Mouse (Mus musculus) adrenal gland, adult 2 months (tissue): ENCODE measurements around the gene Aars. TPM values are rescaled to one million over a fixed set of nuclear protein-coding genes. Genes with fewer than 3 reads are reported as not detected.
"Not testable (repeated sequence)": the region's sequence is repeated elsewhere in the genome, so short reads cannot be mapped to it uniquely, and the experiment has no call there.

ENCODE experiments used
- DNase-seq: peaks from one replicate; pipeline ENCODE4 v3.0.0; 2021
- long read RNA-seq: library from polyadenylated mRNA; stranded (forward); transcript quantifications from one replicate; pipeline ENCODE4 v2.0.0, GENCODE M21; 2021
- polyA plus RNA-seq: library from polyadenylated mRNA; depleted of rRNA; stranded (reverse); fragments of >200 nt; gene quantifications from 2 replicates; pipeline ENCODE4 v1.2.3, GENCODE M21; 2012; rRNA removed
- total RNA-seq, 2 experiments: library from RNA; stranded (reverse); gene quantifications; 2 replicates each; pipeline ENCODE4 v1.2.3; 2021

Aars gene
- total RNA-seq (100 to 1,000 TPM; 112 to 155 TPM), polyA plus RNA-seq (31.8 and 37.4 TPM in 2 replicates)
- long read RNA-seq, full-length matches to known transcripts: 88 of 169 reads
- long read RNA-seq, partial matches to known transcripts: 22 of 169 reads
- long read RNA-seq, other reads (novel, unspliced or antisense): 59 of 169 reads

DNA sequence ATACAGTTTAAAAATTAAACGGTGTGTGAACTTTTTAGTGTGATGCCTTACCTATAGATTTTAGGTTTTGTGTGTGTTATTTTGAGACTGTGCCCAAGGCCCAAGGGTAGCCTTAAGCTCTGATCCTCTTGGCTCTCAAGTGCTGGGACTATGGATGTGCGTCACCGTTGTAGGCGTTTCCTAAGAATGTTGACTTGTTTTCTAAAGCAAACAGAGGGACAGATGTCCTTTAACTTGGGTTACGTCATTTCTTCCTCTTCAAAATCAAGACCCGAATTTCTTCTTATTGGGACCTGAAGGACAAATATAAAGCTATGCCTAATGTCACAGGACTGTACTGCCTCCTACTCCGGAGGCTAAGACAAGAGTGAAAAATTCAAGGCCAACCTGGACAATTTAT is at the start of gene Aars:
Gene Aars (plus strand): TSS at position 229 of the 400 bp plus-strand sequence.
- no peak for DNase-seq

DNA sequence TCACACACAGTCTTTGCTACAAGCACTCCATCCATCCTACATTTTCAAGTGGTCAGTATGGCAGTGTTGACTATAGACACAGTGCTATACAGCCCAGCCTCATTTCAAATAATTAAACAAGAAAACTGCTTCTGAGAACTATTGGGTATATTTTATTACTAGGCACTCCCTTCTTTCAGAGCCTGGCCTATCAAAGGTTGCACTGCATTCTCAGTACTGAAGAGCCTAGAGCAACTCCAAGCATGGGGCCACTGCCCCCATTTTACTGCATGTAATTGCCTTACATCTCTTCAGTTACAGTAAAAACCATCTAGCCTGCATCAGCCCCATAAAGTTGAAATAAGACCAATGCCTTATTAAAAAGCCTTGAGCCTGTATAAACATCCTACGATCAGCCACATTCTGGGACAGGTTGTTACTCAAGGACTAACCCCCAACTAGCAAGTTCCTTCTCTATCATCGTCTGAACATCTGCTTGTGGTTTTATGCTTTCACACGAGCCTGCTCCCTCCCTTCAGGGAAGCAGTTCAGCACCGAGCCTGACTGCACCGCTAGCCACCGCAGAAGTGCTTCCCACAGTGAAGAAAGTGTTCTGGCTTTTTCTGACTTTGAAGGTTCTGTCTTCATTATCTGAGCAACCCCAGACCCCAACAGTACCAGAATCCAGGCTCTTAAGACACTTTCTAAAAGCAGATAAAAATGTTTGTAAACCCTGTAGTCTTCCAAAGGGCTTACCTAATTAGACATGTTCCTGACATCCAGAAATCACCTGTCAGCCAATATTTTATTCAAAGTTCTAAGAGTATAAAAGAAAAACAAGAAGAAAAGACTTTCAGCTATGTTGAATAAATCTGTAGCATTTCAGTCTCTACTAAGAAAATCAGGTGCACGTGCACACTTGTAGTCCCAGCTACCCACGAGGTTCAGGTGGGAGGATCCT is 44.9 kb upstream of the Aars start:
- DNase-seq: no peak

DNA sequence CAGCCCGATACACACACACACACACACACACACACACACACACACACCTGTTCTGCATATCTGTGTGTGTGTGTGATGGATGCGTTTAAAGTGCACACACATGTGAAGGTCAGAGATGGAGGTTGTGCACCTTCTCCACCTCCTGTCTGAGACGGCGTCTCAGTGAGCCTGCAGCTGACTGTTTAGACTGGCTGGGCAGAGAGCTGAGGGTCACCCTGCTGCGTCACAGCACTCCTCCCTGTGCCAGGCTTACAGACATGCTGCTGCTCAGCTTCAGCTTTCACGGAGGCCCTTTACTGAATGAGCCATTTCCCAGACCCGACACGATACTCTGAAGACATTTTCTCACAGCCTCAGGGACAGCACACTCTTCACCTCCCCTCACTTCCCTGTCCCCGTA is 42.9 kb upstream of the Aars start:
- no peak for DNase-seq

DNA sequence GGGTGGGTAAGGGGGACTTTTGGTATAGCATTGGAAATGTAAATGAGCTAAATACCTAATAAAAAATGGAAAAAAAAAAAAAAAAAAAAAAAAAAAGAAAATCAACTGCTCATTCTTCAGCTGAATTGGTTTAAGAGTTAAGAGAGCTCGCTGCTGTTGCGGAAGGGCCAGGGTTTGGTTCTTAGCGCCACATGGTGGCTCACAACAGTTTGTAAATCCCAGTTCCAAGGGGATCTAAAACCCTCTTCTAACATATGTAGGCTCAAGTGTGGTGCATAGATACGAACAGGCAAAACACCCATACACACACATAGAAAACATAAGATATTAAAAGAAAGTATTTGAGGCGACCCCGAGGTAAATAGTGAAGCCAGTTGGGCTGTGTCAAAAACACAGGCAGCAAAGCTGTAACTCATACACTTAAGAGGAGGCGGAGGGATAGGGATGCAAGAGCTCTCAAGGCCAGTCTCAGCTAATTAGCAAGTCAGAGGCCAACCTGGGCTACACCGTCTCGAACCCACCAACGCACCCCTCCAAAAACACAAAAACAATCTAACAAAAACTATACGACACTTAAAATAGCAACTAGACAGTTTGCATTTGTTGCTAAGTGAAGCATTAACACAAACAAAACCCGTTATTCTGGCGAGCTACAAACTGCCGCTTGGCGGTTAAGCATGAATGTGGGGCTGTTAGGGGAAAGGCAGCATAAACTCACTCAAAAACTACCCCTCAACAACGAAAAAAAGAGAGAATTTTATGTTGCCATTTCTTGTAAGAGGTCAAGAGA is 36.1 kb upstream of the Aars start:
- DNase-seq: no peak

DNA sequence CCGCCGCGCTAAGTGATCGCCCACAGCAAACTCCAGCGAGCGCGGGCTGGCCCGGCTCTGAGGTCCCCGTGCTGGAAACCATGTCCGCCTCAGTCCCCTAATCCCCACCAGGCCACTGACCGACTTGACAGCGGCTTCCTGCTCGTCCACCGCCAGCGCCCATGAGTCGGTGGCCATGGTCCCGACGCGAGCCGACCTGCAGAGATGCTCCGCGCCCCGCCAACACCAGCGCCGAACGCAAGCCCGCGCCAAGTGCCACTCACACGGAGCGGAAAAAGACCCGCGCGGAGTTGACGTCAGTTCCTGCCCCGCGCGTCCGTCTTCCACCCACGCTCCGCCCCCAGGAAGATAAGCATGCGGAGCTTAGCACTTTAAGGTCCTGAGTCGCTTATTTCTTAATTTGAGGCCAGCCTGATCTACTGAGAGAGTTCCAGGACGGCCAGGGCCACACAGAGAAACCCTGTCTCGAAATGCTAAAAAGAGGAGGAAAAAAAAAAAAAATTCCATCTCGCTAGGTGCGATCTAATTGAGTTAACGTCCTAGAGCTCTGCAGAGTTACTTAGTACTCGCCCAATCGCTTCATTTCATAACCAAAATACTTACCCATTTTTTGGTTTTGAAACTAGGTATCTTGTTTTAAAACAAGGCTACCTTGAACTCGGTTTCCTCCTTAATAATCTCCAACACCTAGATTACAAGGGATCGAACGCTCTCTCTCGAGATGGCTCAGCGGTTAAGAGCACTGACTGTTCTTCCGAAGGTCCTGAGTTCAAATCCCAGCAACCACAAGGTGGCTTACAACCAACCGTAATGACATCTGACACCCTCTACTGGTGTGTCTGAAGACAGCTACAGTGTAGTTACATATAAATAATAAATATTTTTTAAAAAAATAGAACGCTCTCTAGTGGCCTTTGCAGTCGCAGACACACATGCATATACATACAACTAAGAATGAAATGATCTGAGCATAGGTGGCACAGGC is 35.1 kb upstream of the Aars start, which contains the start of gene Ddx19a:
Gene Ddx19a (minus strand): TSS at position 254 of the 985 bp plus-strand sequence.
- peak; percentile 92 for DNase-seq

DNA sequence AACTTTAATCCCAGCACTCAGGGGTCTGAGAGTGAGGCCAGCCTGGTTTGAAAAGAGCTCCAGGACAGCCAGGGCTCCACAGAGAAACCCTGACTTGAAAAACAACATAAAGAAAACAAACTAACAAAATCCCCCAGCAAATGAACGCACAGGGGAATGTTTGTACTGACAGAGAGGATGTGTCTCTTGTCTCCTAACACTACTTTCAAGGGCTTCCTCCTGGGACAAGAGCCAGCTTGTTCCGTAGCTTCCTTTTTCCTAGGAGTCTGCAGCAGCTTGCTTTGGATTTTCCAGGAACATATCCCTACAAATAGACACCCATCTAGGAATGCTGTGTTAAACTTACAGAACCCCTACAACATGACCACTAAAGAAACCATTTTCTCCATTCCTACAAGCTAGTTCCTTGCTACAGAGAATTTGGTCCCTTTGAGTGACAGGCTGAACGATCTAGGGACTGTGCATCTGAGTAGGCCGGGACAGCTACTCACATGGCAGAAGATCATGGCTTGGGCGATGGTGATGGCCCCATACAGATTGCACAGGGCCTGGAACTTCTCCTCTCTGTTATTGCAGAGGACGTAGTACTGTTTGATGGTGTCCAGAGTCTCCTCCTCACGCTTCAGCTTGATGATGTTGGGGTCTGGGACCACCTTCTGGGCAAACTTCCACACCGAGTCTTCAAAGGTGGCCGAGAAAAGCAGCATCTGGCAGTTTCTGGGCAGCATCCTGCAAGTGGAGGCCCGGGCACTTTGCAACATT is 22.5 kb upstream of the Aars start:
- DNase-seq: not testable (repeated sequence)

DNA sequence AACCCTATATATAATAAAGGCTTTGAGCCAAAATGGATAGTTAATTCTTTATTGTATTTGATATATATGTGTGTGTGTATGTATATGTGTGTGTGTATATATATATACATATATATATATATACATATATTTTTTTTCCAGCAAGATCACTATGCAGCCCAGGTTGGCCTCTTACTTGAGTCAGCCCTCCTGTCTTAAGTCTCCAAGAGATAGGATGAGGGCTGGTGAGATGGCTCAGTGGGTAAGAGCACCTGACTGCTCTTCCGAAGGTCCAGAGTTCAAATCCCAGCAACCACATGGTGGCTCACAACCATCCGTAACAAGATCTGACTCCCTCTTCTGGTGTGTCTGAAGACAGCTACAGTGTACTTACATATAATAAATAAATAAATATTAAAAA is 6.3 kb upstream of the Aars start:
- not testable (repeated sequence) for DNase-seq

DNA sequence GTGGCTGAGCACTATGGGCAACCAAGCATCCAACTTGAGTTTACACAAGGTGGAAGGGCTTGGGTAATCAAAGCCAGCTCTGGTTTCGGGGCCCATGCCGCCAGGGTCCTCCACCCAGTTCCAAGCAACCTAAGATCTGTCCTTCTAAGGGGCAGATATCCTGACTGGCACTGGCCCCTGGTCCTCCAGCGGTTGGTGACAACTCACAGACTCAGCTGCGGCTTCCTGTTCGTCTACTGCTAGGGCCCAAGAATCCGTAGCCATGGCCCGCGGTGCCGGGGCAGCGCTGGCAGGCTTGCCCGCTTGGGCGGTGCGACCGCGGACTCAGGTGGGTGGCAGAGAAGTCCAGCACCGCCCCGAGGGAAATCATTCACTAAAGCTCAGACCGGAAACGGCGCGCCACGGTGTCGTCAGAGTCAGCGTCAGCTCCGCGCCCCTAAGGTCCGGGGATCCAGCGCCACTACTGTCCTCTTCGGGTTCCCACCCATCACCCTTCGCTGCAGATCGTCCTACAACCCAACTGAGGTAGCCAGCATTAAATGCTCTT is 5.5 kb upstream of the Aars start:
- peak; percentile 94 for DNase-seq

DNA sequence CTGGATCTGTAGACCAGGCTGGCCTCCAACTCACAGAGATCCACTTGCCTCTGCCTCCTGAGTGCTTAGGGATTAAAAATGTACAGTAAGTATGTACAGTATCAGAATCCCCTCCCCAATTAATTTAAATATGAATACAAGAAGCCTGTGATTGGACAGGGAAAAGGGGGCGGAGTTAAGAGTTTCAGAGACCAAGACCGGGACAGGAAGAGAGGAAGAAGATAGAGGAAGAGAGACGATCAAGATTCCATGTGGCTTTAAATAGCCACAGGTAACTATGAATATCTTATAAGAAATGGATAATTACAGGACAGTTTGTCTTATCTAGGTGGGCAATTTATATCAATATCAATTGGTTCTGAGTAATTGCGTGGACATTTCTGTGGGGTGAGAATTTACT is 3.4 kb upstream of the Aars start:
- DNase-seq: no peak

DNA sequence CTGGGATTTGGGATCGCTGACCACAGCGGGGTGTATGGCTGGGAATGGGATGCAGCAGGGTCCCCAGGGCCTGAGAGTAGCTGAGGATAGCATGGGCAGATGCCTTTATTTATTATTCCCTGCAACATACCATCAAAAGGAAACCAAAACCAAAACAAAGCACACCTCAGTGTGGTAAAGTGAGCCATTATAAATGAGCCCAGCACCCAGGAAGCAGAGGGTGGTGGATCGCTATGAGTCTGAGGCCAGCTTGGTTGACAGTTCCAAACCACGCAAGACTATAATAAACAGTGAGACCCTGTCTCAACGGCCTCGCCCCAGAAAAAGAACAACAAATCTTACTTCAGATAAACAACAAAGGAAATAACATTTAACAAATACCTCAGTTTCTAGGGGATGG is 2.9 kb upstream of the Aars start:
- DNase-seq: no peak

DNA sequence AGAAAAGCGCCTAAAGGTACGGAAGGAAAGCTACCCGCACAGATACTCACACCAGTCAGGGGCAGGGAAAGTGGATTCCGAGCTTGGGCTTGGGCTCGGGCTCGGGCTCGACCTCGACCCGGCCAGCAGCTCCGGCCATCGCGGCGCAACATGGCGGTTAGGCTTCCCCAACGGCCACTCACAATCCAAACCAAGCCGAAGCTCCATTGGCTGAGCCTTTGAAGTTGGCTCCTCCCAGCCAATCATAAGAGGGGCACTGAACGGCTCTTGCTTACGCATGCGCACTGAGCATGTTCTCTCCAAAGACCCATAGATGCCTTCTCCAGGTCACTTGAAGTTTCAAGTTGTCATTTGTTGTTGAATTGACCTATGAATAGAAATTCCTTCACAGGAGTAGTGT is 1.4 kb upstream of the Aars start, which contains the start of gene Ddx19b:
Gene Ddx19b (minus strand): TSS at position 180 of the 400 bp plus-strand sequence.
- DNase-seq: no peak

DNA sequence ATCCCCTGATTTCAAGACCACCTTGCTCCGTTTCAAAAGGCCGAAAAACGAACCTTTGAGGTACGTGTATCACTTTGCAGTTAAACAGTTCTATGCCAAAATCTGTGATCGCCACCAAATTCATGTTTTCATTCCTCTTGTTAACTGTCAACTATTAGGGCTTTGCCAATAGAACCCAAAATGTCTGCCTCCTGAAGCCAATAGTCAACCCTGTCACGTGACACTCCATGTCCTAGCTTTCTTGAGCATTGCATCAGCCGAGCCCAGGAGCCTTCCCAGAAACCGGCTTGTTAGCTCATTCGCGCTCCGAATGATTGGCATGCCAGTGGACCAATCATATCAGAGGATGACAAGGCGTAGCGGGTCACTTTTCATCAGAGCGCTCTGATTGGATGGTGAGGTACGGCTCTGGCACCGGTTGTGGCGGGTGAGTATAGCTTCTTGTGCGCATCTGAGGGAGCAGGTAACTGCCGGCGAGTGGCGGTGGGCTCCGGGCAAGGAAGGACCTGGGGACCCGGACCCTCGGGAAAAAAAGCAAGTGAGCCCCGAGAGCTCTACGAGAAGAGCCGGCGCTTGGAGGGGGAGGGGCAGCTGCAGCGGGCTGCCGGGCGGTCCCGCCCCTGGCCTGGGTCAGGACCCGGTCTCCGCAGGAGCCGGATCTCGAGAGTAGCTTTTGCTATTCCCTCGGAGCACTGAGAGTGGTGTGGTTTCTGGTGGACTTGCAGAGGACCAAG is 705 bp downstream of the Aars start:
- DNase-seq: peak; percentile 98

DNA sequence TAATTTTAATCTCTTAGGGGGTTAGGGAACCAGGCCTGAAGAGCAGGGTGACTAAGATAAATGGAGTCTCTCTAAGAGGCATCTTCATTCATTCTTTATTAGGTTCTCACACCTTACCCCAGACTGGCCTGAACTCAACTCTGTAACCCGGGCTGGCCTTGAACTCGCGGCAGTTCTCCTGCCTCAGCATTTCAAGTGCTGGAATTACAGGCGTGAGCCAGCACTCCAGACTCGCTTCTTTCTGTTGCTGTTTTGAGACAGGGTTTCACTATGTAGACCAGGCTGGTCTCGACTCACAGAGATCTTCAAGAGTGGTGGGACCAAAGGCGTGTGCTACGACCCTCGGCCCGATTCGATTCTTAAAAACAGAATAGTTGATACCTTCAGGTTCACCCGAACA is 1.3 kb downstream of the Aars start:
- no peak for DNase-seq

DNA sequence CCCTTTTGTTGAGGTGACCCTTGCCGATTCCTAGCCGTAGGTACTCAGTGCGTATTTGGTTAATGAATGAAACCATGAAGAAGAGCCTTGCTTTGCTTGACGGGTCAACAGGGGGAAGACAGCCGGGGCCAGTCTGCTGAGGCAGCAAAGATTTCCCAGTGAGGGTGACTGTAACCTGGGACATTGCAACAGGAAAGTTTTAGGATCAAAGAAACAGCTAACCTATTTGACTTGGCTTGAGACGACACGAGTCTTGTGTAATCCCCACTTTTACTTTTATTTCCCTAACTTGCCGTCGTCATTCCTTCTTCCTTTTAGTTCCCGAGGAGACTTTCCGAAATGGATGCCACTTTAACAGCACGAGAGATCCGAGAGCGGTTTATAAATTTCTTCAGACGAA is 3.6 kb downstream of the Aars start:
- DNase-seq: no peak

DNA sequence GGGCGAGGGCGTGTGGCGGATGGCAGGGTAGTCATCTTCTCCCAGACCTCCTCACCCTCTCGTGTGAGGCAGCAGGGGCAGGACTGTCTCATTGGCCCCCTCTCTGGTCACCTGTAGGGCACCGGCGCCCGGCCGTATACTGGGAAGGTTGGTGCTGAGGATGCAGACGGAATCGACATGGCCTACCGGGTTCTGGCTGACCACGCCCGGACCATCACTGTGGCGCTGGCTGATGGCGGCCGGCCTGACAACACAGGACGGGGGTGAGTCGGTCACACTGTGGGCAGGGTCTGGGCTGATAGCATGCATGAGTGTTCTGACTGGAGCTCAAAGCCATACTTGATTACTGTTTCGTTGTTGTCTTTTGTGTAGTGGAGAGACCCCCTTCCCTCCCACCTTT is 9.6 kb downstream of the Aars start:
- no peak for DNase-seq

DNA sequence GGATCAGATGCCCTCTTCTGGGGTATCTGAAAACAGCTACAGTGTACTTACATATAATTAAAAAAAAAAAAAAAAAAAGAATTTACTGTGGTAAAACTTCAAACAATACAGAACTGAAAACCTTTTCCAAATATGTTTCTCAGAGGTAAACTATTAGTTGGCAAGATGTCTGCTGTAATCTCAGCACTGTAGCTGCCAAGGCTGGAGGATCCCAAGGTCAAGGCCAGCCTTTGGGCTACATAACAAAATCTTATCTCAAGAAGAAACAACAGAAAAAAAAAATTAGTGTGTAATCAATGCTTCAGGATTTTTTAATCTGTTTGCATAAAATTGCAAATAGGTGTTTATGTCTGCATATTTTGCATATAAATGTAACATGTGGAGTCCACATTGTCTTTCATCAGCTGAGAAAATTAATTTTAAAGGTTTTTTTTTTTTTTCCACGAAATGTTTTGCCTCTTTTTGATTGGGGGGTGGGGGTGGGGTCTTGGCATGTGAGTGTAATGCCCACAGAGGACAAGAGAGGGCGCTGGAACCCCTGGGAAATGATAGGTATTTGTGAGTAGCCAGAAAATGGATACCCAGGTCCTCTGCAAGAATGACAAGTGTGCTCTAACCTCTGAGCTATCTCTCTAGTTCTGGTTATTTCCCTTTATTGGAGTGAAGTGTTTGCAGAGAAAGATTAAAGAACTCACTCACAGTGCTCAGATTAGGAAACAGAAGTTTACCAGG is 11.2 kb downstream of the Aars start:
- DNase-seq: peak; percentile 58

DNA sequence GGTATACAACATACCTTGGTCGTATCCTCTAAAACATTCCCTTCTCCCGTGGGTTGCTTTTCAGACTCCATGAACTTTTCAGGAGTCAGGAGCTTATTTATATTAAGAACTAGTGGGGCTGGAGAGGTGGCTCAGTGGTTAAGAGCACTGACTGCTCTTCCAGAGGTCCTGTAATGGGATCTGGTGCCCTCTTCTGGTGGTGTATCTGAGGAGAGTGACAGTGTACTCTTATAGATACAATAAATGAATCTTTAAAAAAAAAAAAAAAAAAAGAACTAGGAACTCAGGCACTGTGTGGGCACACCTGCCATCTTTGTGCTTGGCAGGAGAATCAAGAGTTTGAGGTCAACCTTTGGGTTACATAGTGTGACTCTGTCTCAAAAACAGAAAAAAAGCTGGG is 15.8 kb downstream of the Aars start:
- DNase-seq: no peak

DNA sequence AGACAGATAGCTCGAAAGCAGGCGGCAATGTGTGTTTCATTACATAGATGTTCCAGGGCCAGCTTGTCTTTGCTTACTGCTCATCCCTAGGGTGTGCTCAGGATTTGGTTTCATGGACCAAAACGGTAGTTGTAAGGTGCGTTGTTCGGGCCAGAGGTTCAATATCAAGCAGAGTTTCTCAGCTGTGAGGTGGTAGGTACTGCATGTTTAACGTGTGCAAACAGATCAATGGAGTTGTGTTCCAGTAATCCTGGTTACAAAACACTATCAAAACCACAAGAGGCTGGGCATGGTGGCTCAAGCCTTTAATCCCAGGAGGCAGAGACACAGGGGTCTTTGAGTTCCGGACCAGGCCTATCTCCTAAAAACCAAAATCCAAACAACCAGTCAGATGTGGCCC is 16.2 kb downstream of the Aars start:
- no peak for DNase-seq
